Mouse (Mus musculus) lung, adult 2 months (tissue): ENCODE results near the gene G0s2.

ENCODE experiments used
- CTCF ChIP-seq: fragments of 200-500 bp; IDR thresholded peaks from 2 replicates; pipeline ENCODE4 v1.5.1; 2011; ENCODE audit warnings: mild to moderate bottlenecking, low read length, control low read depth; ENCODE audit not compliant: insufficient read depth
- POLR2A ChIP-seq: fragments of 200-500 bp; IDR thresholded peaks from 2 replicates; pipeline ENCODE4 v1.6.1; 2011; ENCODE audit warnings: low read depth, mild to moderate bottlenecking, control low read depth, low read length, borderline replicate concordance; ENCODE audit errors: extremely low read depth

- TF ChIP-seq POLR2A (peak; percentile 98), CTCF (peak; percentile 52)
Measured at GRCm38 (mm10) chr1:193272916-193273601, at the start of gene G0s2.
